Mouse (Mus musculus) liver, embryonic 11.5 days (tissue): ENCODE measurements at regions not wholly inside any gene's neighbourhood (a gene's known extent, or its start where the extent isn't known, plus 50 kb on each side); places are given as distances from the start of the nearest gene placed in this dataset.

Source experiments
- ATAC-seq: fragments of 200-750 bp; cut with Nextera tagmentation; replicated peaks from 2 replicates; pipeline ENCODE4 v1.8.0; 2017; ENCODE audit warnings: moderate number of reproducible peaks, mild to moderate bottlenecking, moderate TSS enrichment, moderate library complexity; ENCODE audit not compliant: low FRiP score
- DNase-seq: peaks from one replicate; pipeline ENCODE4 v3.0.0-alpha.2; 2017; ENCODE audit warnings: low spot score
- H3K27ac ChIP-seq: fragments of 300-500 bp; sonication (generic); 2 replicates; pipeline ENCODE4 v1.5.1; 2014; ENCODE audit warnings: mild to moderate bottlenecking, low read depth, low read length, control low read depth
- H3K27me3 ChIP-seq: fragments of 300-500 bp; sonication (generic); replicated peaks from 2 replicates; pipeline ENCODE4 v1.6.1; 2014; ENCODE audit warnings: low read length, mixed read lengths; ENCODE audit not compliant: control insufficient read depth, insufficient read depth
- H3K36me3 ChIP-seq: fragments of 300-500 bp; sonication (generic); 2 replicates; pipeline ENCODE4 v1.6.1; 2014; ENCODE audit warnings: mild to moderate bottlenecking, low read length, moderate library complexity, mixed read lengths; ENCODE audit not compliant: control insufficient read depth, insufficient read depth
- H3K4me1 ChIP-seq: fragments of 300-500 bp; sonication (generic); replicated peaks from 2 replicates; pipeline ENCODE4 v1.6.1; 2014; ENCODE audit warnings: low read length, mixed read lengths; ENCODE audit not compliant: control insufficient read depth, insufficient read depth
- H3K4me2 ChIP-seq: fragments of 300-500 bp; sonication (generic); 2 replicates; pipeline ENCODE4 v1.6.1; 2014; ENCODE audit warnings: mild to moderate bottlenecking, control low read depth, moderate library complexity
- H3K4me3 ChIP-seq: fragments of 300-500 bp; sonication (generic); 2 replicates; pipeline ENCODE4 v1.5.1; 2014; ENCODE audit warnings: low read depth, low read length, control low read depth
- H3K9ac ChIP-seq: fragments of 300-500 bp; sonication (generic); 2 replicates; pipeline ENCODE4 v1.6.1; 2014; ENCODE audit warnings: low read depth, low read length, control low read depth
- H3K9me3 ChIP-seq: fragments of 300-500 bp; sonication (generic); 2 replicates; pipeline ENCODE4 v1.6.1; 2016; ENCODE audit warnings: low read length, inconsistent platforms, mixed read lengths; ENCODE audit not compliant: control insufficient read depth
- WGBS: fragments of 180-500 bp; shearing (Covaris S2); extraction: QIAGEN DNeasy Blood & Tissue Kit; methylation state at CpG from one replicate; pipeline ENCODE4 v1.1.7; 2014; 5-methylcytosine and 5-hydroxymethylcytosine counted together

DNA sequence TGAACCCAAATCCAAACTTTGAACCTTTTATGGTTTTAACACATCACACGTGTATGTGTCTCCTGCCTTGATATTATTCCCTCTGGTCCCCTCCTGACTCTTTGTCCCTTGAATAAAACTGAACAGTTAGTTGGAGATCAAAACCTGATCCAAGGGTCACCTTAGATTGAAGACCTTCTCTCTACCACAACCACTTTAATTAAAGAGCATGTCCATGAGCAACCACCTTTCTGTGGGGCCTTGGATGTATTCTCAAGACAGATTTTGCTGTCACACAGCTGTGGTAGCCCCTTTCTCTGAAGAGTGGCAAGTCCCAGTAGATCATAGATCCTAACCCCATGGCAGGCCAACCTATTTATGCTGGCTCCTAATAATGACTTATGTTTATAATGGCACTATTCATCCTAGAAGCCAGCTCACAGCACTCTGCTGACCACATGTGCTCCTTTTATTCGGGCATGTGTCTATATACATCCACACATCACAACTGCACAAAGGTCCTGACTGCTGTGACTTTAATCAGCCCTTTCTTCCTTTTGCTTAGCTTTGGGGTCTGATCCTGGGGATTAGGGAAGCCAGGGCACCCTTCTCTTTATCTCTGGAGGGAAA lies 536.8 kb upstream of the Tenm2 start:
- DNase-seq (no peak), ATAC-seq (no peak)
- no peak overlapping the region for H3K27ac ChIP-seq
- H3K4me2 ChIP-seq: no peak overlapping the region
- H3K4me3 ChIP-seq: no peak overlapping the region
- 60% methylated on average over 2 of the region's 2 CpGs for WGBS
- no peaks in the 10 kb centered on the region for H3K27me3 ChIP-seq
- H3K9me3 ChIP-seq: no peaks in the 10 kb centered on the region
- H3K36me3 ChIP-seq: no peaks in the 10 kb centered on the region
- no peak overlapping the region for H3K9ac ChIP-seq
- H3K4me1 ChIP-seq: no peaks in the 10 kb centered on the region

DNA sequence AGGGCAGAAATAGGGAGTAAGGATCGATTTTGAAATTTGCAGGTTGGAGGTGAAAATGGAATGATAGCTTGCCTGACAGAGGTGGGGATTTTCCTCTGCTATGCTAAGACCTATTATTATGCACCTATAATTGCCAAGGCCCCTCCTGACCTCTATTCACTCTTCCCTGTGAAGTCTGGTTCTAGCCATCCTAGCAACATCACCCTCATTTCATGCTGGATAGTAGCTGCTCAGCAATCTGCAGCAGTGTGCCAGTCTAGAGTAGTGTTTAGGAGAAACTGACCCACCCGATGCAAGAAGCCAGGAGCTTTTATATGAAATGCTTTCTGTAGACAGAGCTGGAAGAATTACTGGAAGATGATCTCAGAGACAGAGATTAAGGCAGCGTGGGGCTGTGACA lies 535.1 kb upstream of the Tenm2 start:
- H3K4me3 ChIP-seq: no peak overlapping the region
- 79% methylated on average over 3 of the region's 3 CpGs for WGBS
- H3K4me1 ChIP-seq: no peaks in the 10 kb centered on the region
- H3K9ac ChIP-seq: no peak overlapping the region
- DNase-seq (no peak), ATAC-seq (no peak)
- no peaks in the 10 kb centered on the region for H3K9me3 ChIP-seq
- H3K27ac ChIP-seq: no peak overlapping the region
- H3K36me3 ChIP-seq: no peaks in the 10 kb centered on the region
- H3K27me3 ChIP-seq: no peaks in the 10 kb centered on the region
- H3K4me2 ChIP-seq: no peak overlapping the region

DNA sequence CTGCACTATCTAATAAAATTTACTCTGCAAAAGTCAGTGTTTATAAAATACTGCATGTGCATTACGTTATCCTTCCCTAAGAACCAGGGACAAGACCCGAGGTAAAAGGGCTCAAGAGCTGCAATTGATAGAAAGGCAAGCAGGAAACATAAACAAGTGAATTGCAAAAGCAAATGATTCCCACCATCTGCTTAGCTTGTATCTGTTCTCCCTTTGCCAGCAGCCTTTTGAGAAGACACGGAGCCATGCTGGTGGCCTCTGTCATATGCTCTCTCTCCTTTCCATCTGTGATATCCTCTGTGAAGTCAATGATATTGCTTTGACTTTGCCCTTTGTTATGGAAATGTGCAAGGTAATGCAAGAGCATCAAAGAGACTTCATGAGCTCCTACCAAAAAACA lies 532.4 kb upstream of the Tenm2 start:
- no peaks in the 10 kb centered on the region for H3K9me3 ChIP-seq
- WGBS: 59% methylated on average over 3 of the region's 3 CpGs

DNA sequence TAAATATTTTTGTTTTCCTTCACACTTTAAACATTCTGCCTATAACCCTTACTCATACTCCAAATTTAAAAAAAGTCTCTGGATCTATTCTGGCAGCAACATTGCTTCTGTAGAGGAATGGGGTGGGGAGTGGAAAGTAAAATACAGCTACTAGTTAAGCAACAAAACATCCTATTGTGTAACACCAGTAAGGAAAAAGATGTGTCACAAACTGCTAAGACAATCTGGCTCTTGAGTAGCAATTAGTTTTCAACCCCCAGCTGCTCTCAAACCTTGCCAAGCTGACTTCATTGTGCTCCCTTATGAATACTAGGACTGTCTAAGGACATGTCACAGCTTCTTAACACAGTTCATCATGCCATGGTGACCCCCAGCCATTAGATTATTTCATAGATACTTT lies 500.2 kb upstream of the Tenm2 start:
- ATAC-seq: no peak
- H3K27ac ChIP-seq: no peak overlapping the region
- no peaks in the 10 kb centered on the region for H3K27me3 ChIP-seq
- H3K4me3 ChIP-seq: no peak overlapping the region
- no peaks in the 10 kb centered on the region for H3K9me3 ChIP-seq
- H3K4me2 ChIP-seq: no peak overlapping the region
- no peak for DNase-seq
- no peaks in the 10 kb centered on the region for H3K36me3 ChIP-seq
- no peaks in the 10 kb centered on the region for H3K4me1 ChIP-seq
- no peak overlapping the region for H3K9ac ChIP-seq

More for the DNA sequence above, 532.4 kb upstream of the Tenm2 start:
- Histone ChIP-seq H3K27ac (no peak overlapping the region), H3K9ac (no peak overlapping the region), H3K36me3 (no peaks in the 10 kb centered on the region), H3K27me3 (no peaks in the 10 kb centered on the region), H3K4me3 (no peak overlapping the region), H3K4me2 (no peak overlapping the region), H3K4me1 (no peaks in the 10 kb centered on the region)
- DNase-seq (no peak), ATAC-seq (no peak)

DNA sequence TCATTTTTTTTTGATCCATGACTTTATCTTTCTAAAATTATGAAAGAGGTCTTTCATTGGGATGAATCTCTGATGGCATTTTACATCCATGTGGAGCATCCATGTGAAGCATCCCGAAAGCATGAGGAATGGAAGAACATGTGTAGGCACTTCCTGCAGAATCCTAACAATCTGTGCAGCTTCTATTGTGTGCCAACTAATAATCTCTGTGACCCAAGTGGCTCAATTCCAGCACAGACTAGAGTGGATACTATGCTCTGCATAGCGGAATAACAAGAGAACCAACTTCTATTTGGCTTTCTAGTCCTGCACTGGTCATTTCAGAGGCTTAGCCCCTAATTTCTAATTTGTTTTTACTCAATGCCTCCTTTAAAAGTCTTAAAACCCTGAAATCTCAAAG lies 499.7 kb upstream of the Tenm2 start:
- H3K4me3 ChIP-seq: no peak overlapping the region
- no peak for DNase-seq
- no peaks in the 10 kb centered on the region for H3K27me3 ChIP-seq
- no peak overlapping the region for H3K9ac ChIP-seq
- H3K9me3 ChIP-seq: no peaks in the 10 kb centered on the region
- H3K27ac ChIP-seq: no peak overlapping the region
- WGBS: 73% methylated on average over 2 of the region's 2 CpGs
- no peak for ATAC-seq
- H3K4me2 ChIP-seq: no peak overlapping the region
- no peaks in the 10 kb centered on the region for H3K4me1 ChIP-seq
- no peaks in the 10 kb centered on the region for H3K36me3 ChIP-seq

DNA sequence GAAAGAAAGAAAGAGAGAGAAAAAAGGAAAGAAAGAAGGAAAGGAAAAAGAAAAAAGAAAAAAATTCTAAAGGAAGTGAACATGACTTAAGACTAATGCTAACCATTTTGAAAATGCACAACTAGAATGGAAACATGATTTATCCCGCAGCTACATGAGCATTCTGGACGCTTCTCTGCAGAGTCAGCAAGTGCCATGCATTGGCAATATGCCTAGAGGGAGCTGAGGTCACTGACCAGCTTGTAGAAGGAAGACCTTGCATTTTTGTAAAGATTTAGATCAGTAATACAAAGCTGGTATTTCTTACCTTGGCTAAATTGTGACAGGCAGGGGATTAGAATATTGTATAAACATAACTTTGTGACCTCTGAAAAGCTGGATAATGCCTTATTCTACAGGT lies 461.2 kb upstream of the Tenm2 start:
- DNase-seq: no peak
- H3K4me2 ChIP-seq: no peak overlapping the region
- no peaks in the 10 kb centered on the region for H3K27me3 ChIP-seq
- H3K4me1 ChIP-seq: no peaks in the 10 kb centered on the region
- H3K4me3 ChIP-seq: no peak overlapping the region
- no peak overlapping the region for H3K9ac ChIP-seq
- no peaks in the 10 kb centered on the region for H3K36me3 ChIP-seq
- 68% methylated on average over 2 of the region's 2 CpGs for WGBS
- no peak for ATAC-seq
- H3K27ac ChIP-seq: no peak overlapping the region
- no peaks in the 10 kb centered on the region for H3K9me3 ChIP-seq

DNA sequence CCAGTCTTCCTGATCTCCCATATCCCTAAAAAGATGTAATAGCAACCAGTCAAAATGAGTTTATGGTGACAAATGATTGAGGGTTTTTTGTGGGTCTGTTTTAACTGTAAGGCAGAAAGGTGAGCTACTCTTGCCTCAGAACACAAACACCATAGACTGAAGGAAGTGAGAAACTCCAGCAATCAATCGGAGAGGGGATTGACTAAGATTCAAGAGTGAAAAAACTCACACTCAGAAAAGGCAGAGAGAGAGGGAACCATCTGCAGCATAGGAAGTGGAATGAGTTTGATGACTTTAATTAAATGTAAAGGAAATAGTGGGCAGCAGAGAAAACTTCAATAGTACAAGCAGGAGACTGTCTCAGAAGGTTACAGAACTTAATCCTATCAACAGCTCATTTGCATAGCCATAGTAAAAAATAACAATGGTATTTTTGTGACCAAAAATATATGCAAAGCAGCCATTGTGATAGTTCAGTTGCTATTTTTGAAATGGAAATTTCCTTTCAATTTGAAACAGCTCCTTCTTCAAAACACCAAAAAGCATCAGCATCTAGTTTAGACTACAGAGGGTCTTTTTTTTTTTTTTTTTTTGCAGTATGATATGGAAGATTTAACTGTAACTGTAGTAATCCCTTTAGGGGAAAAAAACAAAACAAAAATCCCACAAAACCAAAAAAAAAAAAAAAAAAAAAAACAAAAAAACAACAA lies 442.9 kb upstream of the Tenm2 start:
- H3K9me3 ChIP-seq: no peaks in the 10 kb centered on the region
- H3K36me3 ChIP-seq: no peaks in the 10 kb centered on the region
- H3K27ac ChIP-seq: no peak overlapping the region
- ATAC-seq (no peak), DNase-seq (no peak)
- no peak overlapping the region for H3K4me2 ChIP-seq
- H3K4me1 ChIP-seq: no peaks in the 10 kb centered on the region
- H3K9ac ChIP-seq: no peak overlapping the region
- no peaks in the 10 kb centered on the region for H3K27me3 ChIP-seq
- WGBS: 67% methylated on average over 1 of the region's 1 CpGs
- H3K4me3 ChIP-seq: no peak overlapping the region

DNA sequence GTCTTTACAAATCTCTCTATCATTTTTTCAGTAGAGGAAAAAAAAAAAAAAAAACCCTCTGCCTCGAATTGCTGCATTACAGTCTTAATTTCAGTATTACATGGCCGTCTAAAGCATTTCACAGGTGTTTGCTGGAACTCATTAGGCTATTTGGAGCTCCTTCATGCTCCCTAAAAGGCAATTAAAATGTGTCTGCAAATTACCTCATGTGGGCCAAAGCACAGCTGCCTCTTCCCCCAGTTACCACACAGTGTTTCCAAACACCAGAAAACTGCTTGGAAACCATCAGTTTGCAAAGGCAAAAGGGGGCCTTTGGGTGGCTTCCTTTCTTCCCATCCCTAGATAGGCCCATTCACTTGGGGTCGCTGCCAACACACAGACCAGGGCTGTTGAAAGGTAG lies 435.6 kb upstream of the Tenm2 start:
- H3K4me3 ChIP-seq: no peak overlapping the region
- ATAC-seq: no peak
- H3K9ac ChIP-seq: no peak overlapping the region
- no peak for DNase-seq
- H3K9me3 ChIP-seq: no peaks in the 10 kb centered on the region
- H3K27me3 ChIP-seq: no peaks in the 10 kb centered on the region
- no peak overlapping the region for H3K4me2 ChIP-seq
- H3K36me3 ChIP-seq: no peaks in the 10 kb centered on the region
- no peaks in the 10 kb centered on the region for H3K4me1 ChIP-seq
- H3K27ac ChIP-seq: no peak overlapping the region
- 63% methylated on average over 3 of the region's 3 CpGs for WGBS

DNA sequence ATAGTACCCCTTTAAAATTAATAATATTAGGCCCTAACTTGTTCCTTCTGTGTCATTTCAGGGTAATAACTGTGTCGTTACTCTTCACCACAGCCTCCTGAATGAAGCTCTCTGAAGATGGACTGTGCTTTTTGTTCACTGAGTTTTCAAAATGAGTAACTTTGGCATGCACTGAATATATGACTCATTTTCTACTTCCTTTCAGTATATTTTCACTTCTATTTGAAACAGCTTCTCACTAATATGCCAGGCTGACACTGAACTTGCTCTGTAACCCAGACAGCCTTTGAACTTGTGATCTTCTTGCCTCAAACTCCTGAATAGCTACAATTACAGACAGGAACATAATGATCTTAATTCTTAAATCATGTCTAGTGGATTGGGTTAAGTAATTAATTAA lies 431.2 kb upstream of the Tenm2 start:
- no peak overlapping the region for H3K9ac ChIP-seq
- ATAC-seq: no peak
- no peaks in the 10 kb centered on the region for H3K4me1 ChIP-seq
- 88% methylated on average over 1 of the region's 1 CpGs for WGBS
- H3K27me3 ChIP-seq: no peaks in the 10 kb centered on the region
- DNase-seq: no peak
- H3K36me3 ChIP-seq: no peaks in the 10 kb centered on the region
- no peaks in the 10 kb centered on the region for H3K9me3 ChIP-seq
- no peak overlapping the region for H3K4me2 ChIP-seq
- no peak overlapping the region for H3K27ac ChIP-seq
- H3K4me3 ChIP-seq: no peak overlapping the region
